Mouse (Mus musculus) kidney, adult 2 months (tissue): ENCODE measurements around the gene Spag7. TPM values are rescaled to one million over a fixed set of nuclear protein-coding genes. Genes with fewer than 3 reads are reported as not detected.

Source experiments
- DNase-seq: peaks from one replicate; pipeline ENCODE4 v3.0.0; 2021
- H3K27ac ChIP-seq: fragments of 200-500 bp; 2 replicates; pipeline ENCODE4 v1.5.1; 2012; ENCODE audit warnings: low read depth, low read length, control low read depth, inconsistent platforms; ENCODE audit not compliant: insufficient read depth
- H3K27me3 ChIP-seq: fragments of 200-500 bp; replicated peaks from 2 replicates; pipeline ENCODE4 v1.6.1; 2012; ENCODE audit warnings: mild to moderate bottlenecking, moderate library complexity, low read length, inconsistent platforms; ENCODE audit not compliant: control insufficient read depth, insufficient read depth
- H3K36me3 ChIP-seq: fragments of 200-500 bp; 2 replicates; pipeline ENCODE4 v1.6.1; 2012; ENCODE audit warnings: mild to moderate bottlenecking, moderate library complexity, low read length, inconsistent platforms; ENCODE audit not compliant: control insufficient read depth, insufficient read depth
- H3K4me1 ChIP-seq: fragments of 200-500 bp; 2 replicates; pipeline ENCODE4 v1.6.1; 2011; ENCODE audit warnings: low read length; ENCODE audit not compliant: control insufficient read depth, insufficient read depth
- H3K4me3 ChIP-seq: fragments of 200-500 bp; 2 replicates; pipeline ENCODE4 v1.5.1; 2011; ENCODE audit warnings: mild to moderate bottlenecking, low read depth, low read length, control low read depth; ENCODE audit not compliant: insufficient read depth
- CTCF ChIP-seq: fragments of 200-500 bp; conservative IDR thresholded peaks from 2 replicates; pipeline ENCODE4 v1.5.1; 2011; ENCODE audit warnings: low read depth, mild to moderate bottlenecking, control low read depth, low read length, moderate library complexity, mixed read lengths; ENCODE audit not compliant: insufficient read depth, insufficient read length
- POLR2A ChIP-seq: fragments of 200-500 bp; IDR thresholded peaks from one replicate; pipeline ENCODE4 v1.6.1; 2011; ENCODE audit warnings: low read depth, low read length, control low read depth
- WGBS: fragments of 180-500 bp; shearing (Covaris S2); methylation state at CpG from one replicate; pipeline ENCODE4 v1.1.7; 2018; 5-methylcytosine and 5-hydroxymethylcytosine counted together
- polyA plus RNA-seq: library from polyadenylated mRNA; depleted of rRNA; stranded (reverse); fragments of >200 nt; gene quantifications from 2 replicates; pipeline ENCODE4 v1.2.3, GENCODE M21; 2012

Gene Spag7
- polyA plus RNA-seq, 1 experiment, result 59.8 TPM

GRCm38 (mm10) chr11:70681170-70681569, 12.0 kb upstream of the Spag7 start:
- no peak for DNase-seq
- no peak overlapping the region for H3K27ac ChIP-seq
- 80% methylated on average over 12 of the region's 12 CpGs for WGBS
- H3K4me3 ChIP-seq, result no peak overlapping the region
- no peaks in the 10 kb centered on the region; the same call in 1 of the 2 replicates for H3K36me3 ChIP-seq
- no peaks in the 10 kb centered on the region for H3K27me3 ChIP-seq
- TF ChIP-seq CTCF, result no peak
- TF ChIP-seq POLR2A, result no peak
- H3K4me1 ChIP-seq, result no peaks in the 10 kb centered on the region

- Histone ChIP-seq H3K27me3 (no peaks in the 10 kb centered on the region), H3K4me3 (no peak overlapping the region), H3K27ac (no peak overlapping the region), H3K36me3 (no peaks in the 10 kb centered on the region; the same call in 1 of the 2 replicates), H3K4me1 (no peaks in the 10 kb centered on the region)
- DNase-seq, result no peak
- TF ChIP-seq POLR2A (no peak), CTCF (no peak)
- WGBS, result 91% methylated on average over 8 of the region's 8 CpGs
These were observed 10.7 kb upstream of the Spag7 start for GRCm38 (mm10) chr11:70679894-70680293.

- no peak for DNase-seq
- 93% methylated on average over 8 of the region's 8 CpGs for WGBS
These were observed 10.1 kb upstream of the Spag7 start for GRCm38 (mm10) chr11:70679361-70679760.

GRCm38 (mm10) chr11:70678576-70678975, 9.4 kb upstream of the Spag7 start:
- no peak for TF ChIP-seq POLR2A
- no peak for TF ChIP-seq CTCF
- no peaks in the 10 kb centered on the region for H3K27me3 ChIP-seq
- H3K4me1 ChIP-seq, result no peaks in the 10 kb centered on the region
- no peaks in the 10 kb centered on the region; the same call in none of the 2 replicates for H3K36me3 ChIP-seq
- no peak for DNase-seq
- WGBS, result 81% methylated on average over 2 of the region's 2 CpGs
- no peak overlapping the region for H3K4me3 ChIP-seq
- no peak overlapping the region for H3K27ac ChIP-seq

More at GRCm38 (mm10) chr11:70679361-70679760, 10.1 kb upstream of the Spag7 start:
- Histone ChIP-seq H3K4me1 (no peaks in the 10 kb centered on the region), H3K27me3 (no peaks in the 10 kb centered on the region), H3K27ac (no peak overlapping the region), H3K36me3 (no peaks in the 10 kb centered on the region; the same call in 1 of the 2 replicates), H3K4me3 (no peak overlapping the region)
- TF ChIP-seq CTCF (no peak), POLR2A (no peak)

- TF ChIP-seq CTCF, result no peak
- TF ChIP-seq POLR2A, result no peak
- 74% methylated on average over 9 of the region's 9 CpGs for WGBS
- H3K27me3 ChIP-seq, result no peaks in the 10 kb centered on the region
- H3K27ac ChIP-seq, result no peak overlapping the region
- no peaks in the 10 kb centered on the region for H3K4me1 ChIP-seq
- no peak overlapping the region for H3K4me3 ChIP-seq
- no peaks in the 10 kb centered on the region; the same call in none of the 2 replicates for H3K36me3 ChIP-seq
- no peak for DNase-seq
These were observed 8.9 kb upstream of the Spag7 start for GRCm38 (mm10) chr11:70678092-70678491.

- H3K27me3 ChIP-seq, result no peaks in the 10 kb centered on the region
- H3K4me1 ChIP-seq, result peaks cover 3% of the 10 kb centered on the region; the same call in 1 of the 2 replicates
- WGBS, result 75% methylated on average over 11 of the region's 11 CpGs
- no peak overlapping the region for H3K4me3 ChIP-seq
- H3K36me3 ChIP-seq, result no peaks in the 10 kb centered on the region; the same call in 1 of the 2 replicates
- no peak overlapping the region for H3K27ac ChIP-seq
- no peak for DNase-seq
- TF ChIP-seq CTCF (no peak), POLR2A (no peak)
These were observed 5.3 kb upstream of the Spag7 start for GRCm38 (mm10) chr11:70674501-70674900.

- H3K27me3 ChIP-seq, result no peaks in the 10 kb centered on the region
- H3K4me1 ChIP-seq, result peaks cover 3% of the 10 kb centered on the region; the same call in 1 of the 2 replicates
- no peaks in the 10 kb centered on the region; the same call in 1 of the 2 replicates for H3K36me3 ChIP-seq
- 90% methylated on average over 6 of the region's 6 CpGs for WGBS
- no peak overlapping the region for H3K27ac ChIP-seq
- DNase-seq, result no peak
- H3K4me3 ChIP-seq, result no peak overlapping the region
- TF ChIP-seq CTCF, result no peak
- no peak for TF ChIP-seq POLR2A
These were observed 4.8 kb upstream of the Spag7 start for GRCm38 (mm10) chr11:70674014-70674413.
